Mouse (Mus musculus) adrenal gland, adult 8-10 months (tissue): Measurements from ENCODE around the gene D2hgdh. TPM values are rescaled to one million over a fixed set of nuclear protein-coding genes. Genes with fewer than 3 reads are reported as not detected.

Experiments
- DNase-seq: peaks from one replicate; pipeline ENCODE4 v3.0.0; 2022
- total RNA-seq, 4 experiments: library from RNA; stranded (reverse); gene quantifications; 2 replicates each; pipeline ENCODE4 v1.2.4; 2022

Gene D2hgdh
- total RNA-seq = 10 to 100 TPM; 66.1 to 75.9 (median 74.2) TPM

- no peak for DNase-seq
Measured at GRCm38 (mm10) chr1:93824609-93825008, at the start of gene D2hgdh. D2hgdh (plus strand) TSS chr1:93824909.

GRCm38 (mm10) chr1:93776686-93777085 is 48.0 kb upstream of the D2hgdh start:
- DNase-seq = no peak

GRCm38 (mm10) chr1:93786912-93787311 is 37.8 kb upstream of the D2hgdh start:
- DNase-seq = no peak

GRCm38 (mm10) chr1:93794526-93794925 is 30.2 kb upstream of the D2hgdh start:
- no peak for DNase-seq

GRCm38 (mm10) chr1:93795886-93796285 is 28.8 kb upstream of the D2hgdh start:
- DNase-seq = no peak

- DNase-seq = no peak
Measured at GRCm38 (mm10) chr1:93800670-93801503, 23.8 kb upstream of the D2hgdh start.

GRCm38 (mm10) chr1:93801741-93802238 is 22.9 kb upstream of the D2hgdh start, which contains the start of gene Dtymk:
Dtymk (minus strand) TSS chr1:93801934.
- peak; percentile 93 for DNase-seq

DNA sequence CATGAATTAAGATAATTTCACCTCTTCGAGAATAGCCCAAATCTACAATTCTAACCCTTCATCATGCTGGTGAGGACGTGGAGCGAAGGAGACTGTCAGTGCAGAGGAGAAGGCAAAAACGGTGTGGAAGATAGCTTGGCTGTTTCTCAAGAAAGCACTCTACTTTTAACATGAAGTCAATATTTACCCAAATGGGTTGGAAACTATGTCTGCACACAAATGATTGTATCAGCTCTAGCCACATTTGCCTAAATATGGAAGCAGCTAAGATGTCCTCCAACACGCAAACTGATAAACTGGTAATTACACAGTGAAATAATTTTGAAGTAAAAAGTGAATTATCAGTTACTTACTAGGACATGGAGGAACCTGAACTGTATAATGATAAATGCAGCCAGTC is 21.9 kb upstream of the D2hgdh start:
- DNase-seq = no peak

GRCm38 (mm10) chr1:93803556-93804507 is 20.9 kb upstream of the D2hgdh start, which contains the start of gene Ing5:
Ing5 (plus strand) TSS chr1:93803965.
- DNase-seq = peak; percentile 98

DNA sequence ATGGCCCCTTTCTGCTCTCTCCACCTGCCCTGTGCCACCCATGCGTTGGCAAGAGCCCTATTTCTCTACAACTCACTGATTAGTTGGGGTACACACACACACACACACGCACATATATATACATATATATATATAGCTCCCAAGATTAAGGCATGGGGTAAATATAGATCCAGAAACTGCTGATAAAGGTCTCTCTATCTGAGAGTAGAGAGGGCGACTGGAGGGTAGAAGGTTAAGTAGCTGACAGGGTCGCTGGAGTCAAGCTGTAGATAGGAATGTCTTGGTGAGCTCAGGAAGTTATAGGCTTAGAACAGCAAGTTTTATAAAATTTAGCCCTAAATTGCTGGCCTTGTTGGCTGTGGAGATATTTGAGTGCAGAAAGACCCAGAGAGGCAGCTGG is 19.9 kb upstream of the D2hgdh start:
- DNase-seq = no peak

DNA sequence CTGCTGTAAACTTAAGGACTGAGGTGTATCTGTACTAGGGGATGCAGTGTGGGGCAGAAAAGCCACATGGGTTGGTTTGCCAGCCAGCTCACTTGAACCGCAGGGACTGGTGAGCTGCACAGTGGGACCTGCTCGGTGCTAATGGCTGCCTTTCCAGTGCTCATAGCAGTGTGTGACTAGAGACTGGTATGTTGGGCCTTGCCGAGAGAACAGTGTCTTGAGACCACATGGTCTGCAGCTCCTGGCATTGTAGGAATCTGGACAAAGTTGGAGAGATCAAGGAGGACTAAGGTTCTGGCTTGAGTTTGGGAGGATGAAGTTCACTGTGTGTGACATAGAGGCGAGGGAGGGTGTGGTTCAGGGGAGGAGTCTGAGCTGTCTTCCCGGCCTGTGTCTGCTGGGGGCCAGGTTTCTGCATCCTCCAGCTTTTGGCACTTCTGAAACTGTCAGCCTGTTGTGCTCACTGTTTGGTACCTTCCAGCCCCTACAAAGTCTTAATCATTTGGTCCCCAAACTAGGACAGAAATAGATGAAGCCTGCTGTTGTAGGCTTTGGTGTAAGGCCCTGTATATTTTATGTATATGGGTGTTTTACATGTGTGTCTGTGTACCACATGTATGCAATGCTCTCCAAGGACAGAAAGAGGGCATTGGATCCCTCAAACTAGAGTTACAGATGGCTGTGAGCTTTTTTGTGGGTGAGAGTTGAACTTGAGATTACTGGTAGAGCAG is 19.3 kb upstream of the D2hgdh start:
- DNase-seq = no peak

DNA sequence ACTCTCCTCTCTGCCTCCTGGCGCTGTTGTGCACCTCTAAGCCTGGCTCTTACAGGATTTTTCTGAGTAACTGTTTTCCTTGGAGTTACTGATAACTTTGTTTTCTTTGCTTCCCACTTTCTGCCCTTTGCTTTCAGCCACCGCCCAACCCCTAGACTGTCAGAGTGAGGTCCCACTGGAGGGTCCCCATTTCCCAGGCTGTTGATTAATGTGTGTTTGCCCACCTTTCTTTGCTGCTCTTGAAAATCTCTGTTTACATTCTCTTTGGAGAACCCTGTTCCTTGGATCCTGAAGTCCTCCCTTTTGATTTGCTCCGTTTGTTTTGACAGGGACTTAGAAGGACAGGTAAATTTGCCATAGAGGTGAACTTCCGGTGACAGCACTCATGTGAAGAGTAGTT is 15.8 kb upstream of the D2hgdh start:
- DNase-seq = no peak

DNA sequence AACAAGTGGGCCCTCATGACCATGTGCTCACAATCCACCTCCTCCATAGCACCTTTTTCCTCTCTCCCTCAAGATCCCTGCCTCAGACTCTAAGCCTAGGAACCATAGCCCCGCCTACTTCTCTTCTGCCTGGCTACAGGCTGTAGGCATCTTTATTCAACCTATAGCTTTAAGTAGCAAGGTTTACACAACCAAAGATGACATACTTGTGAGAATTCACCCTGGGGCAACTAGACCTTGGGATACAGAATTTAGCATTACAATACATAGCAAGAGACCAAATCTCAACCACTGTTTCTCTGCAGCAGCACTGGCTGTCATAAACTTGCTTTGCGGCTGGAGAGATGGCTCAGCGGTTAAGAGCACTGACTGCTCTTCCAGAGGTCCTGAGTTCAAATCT is 14.7 kb upstream of the D2hgdh start:
- DNase-seq = no peak

DNA sequence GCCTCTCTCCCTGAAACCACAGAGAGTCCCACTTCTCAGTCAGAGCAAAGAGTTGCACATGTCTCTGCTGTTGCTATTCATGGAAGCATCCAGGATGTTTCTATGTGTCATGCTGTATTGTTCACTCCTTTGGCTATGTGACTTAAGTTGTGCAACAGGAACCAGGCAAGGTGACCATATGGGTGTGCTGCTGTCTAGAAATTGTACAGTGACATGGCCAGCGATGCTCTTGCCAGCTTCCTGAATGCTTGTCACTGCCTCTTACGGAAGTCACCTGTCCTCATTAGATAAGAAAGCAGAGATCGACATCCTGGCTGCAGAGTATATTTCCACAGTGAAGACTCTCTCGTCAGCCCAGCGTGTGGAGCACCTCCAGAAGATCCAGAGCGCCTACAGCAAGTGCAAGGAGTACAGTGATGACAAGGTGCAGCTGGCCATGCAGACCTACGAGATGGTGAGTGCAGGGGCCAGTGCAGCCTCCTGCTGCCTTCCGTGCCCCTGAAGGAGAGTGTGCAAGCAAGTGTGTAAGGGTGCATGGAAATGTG is 13.1 kb upstream of the D2hgdh start:
- DNase-seq = no peak

GRCm38 (mm10) chr1:93817823-93818532 is 6.7 kb upstream of the D2hgdh start:
- DNase-seq = no peak

DNA sequence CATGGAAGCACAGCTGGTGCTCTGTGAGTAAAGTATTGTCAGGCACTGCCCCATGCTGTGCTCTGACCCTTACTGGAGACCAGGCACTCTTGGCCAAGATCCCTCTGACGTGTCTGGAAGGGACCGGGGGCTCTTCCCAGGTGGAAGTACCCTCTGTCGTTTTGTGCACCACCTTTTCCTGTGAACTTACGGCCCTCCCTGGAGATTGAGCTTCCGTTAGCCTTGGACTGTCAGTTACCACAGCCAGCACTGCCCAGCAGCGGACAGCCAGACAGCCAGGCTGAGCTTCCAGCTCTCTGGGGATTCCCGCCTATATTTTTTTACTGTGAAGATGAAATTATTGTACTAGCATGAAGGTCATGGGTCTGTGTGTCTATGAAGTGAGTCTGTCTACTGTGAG is 6.0 kb upstream of the D2hgdh start:
- no peak for DNase-seq

DNA sequence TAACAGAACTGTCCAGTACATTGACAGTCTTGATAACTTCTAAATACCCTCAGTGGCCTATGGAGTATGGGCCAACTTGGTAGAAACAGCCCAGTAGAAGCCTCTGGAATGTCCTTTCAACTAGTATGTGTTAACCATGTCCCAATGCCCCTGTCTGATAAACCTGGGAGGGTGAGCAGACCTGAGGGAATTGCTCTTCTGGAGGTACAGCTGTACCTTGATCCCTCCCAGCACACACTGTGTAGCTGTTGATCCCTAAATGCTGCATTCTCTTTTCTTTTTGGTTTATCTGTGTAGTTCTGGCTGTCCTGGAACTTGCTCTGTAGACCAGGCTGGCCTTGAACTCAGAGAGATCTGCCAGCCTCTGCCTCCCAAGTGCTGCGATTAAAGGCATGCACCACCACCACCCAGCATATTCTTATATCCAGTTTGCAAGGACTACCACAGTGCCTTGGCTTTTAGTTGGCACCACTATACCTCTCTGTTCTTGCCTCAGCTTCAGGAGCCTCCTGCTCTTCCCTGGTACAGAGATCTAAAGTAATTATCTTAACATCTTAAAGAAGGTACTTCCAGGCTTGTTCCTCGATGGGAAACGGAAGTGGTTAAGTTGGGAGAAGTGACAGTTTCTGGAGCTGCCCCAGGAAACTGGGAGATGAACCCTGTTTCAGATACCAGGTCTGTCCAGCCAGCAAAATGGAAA is 763 bp upstream of the D2hgdh start:
- no peak for DNase-seq

DNA sequence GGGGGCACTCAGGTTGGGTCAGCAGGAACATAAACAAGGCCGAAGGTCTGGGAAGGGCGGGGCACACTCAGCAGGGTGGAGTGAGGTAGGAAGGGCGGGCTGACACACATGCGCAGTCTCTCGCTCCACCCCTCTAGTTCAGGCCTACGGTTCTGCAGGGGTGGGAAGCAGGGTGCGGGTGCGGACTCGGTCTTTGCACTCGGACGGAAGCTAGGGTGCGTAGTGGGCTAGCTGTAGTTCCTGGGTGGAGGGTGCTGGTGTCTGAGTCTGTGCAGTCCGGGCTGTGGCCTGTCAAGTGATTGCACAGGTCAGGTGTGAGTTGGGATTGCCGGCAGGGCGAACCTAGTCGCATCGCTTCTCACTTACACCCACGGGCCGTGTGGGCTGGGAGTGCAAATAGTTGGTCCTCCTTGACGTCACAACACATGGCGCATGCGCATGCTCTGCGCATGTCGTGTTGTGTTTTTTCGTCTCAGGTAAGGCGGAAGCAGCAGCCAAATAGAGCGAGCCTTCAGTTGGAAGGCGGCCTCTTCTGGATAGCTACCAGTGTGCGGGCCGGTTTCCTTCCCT is 481 bp downstream of the D2hgdh start:
- peak; percentile 91 for DNase-seq

- DNase-seq = no peak
Measured at GRCm38 (mm10) chr1:93825771-93826539, 1.2 kb downstream of the D2hgdh start.

DNA sequence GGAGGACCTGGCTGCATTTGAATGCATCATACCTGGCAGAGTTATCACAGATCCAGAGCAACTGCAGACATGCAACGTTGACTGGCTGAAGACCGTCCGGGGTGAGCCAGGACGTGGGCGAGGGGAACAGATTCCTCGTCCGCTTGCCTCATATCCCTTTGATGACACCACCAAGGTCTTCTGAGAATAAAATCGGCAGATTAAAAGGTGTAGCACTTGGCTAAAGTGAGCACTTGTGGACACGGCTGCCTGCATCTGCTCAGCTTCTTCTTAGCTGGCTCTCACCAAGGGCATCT is 1.8 kb downstream of the D2hgdh start:
- no peak for DNase-seq
